Mouse (Mus musculus): ENCODE data around the gene Ppp3ca. TPM values are rescaled to one million over a fixed set of nuclear protein-coding genes. Genes with fewer than 3 reads are reported as not detected.

Ppp3ca gene
- polyA plus RNA-seq, 1 experiment from 2014 or later = 82.4 TPM

- no peak for ATAC-seq
- no peaks in the 10 kb centered on the region for H3K27me3 ChIP-seq
- H3K9me3 ChIP-seq (replicated peaks) = no peaks in the 10 kb centered on the region
- no peak overlapping the region for H3K27ac ChIP-seq
- H3K4me1 ChIP-seq = no peaks in the 10 kb centered on the region
- no peak overlapping the region for H3K4me3 ChIP-seq
- 87% methylated on average over 11 of the region's 11 CpGs for WGBS
- H3K36me3 ChIP-seq (ENCODE audit: poor library complexity, severe bottlenecking) = no peaks in the 10 kb centered on the region
- no peak overlapping the region for H3K9ac ChIP-seq
- H3K4me2 ChIP-seq = no peak overlapping the region
These were observed 192.3 kb downstream of the Ppp3ca start for GRCm38 (mm10) chr3:136862051-136862837.

DNA sequence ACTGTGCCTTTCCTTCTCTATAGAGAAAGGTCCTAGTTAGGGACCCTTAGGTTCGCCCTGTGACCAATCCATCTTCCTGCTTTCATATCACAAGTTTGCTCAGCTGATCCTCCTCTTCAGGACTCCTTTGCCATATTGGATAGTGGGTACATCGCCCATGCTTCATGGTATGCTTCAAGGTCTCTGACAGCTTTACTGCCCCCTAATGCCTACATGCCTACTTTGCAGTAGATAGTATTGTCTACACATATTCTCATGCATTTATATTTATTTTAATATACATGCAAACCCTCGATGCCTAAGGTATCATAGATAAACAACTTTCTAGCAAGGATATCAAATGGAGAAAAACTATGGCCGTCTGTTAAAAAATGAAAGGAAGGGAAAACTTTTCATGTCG lies 193.2 kb downstream of the Ppp3ca start:
- ATAC-seq = no peak
- Histone ChIP-seq H3K4me2 (no peak overlapping the region), H3K27me3 (no peaks in the 10 kb centered on the region), H3K4me3 (no peak overlapping the region), H3K9ac (no peak overlapping the region), H3K9me3 (replicated peaks) (no peaks in the 10 kb centered on the region), H3K27ac (no peak overlapping the region), H3K4me1 (no peaks in the 10 kb centered on the region), H3K36me3 (ENCODE audit: poor library complexity, severe bottlenecking) (no peaks in the 10 kb centered on the region)
- WGBS = 92% methylated on average over 5 of the region's 5 CpGs

DNA sequence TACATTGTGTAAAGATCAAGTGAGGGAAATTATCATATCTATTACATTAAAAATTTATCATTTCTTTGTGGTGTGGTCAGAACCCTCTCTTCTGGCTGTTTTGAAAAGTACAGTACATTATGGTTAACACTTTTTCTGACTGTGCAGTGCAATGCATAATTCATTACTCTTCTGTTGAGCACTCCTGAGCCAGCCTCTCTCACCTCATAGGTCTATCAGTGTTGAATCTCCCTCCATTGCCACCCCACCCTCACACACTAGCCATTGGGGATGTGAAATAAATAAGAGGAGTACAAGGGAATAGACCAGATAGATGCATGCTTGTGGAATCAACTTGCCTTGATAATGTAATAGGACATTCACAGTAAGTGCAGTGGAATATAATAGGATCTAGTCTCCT lies 194.4 kb downstream of the Ppp3ca start:
- no peak overlapping the region for H3K4me2 ChIP-seq
- ATAC-seq = peak; percentile 36; the same call in 1 of the 2 replicates
- H3K4me1 ChIP-seq = no peaks in the 10 kb centered on the region
- no peak overlapping the region for H3K27ac ChIP-seq
- H3K36me3 ChIP-seq (ENCODE audit: poor library complexity, severe bottlenecking) = no peaks in the 10 kb centered on the region
- no peak overlapping the region for H3K9ac ChIP-seq
- no peak overlapping the region for H3K4me3 ChIP-seq
- no peaks in the 10 kb centered on the region for H3K27me3 ChIP-seq
- H3K9me3 ChIP-seq (replicated peaks) = no peaks in the 10 kb centered on the region

DNA sequence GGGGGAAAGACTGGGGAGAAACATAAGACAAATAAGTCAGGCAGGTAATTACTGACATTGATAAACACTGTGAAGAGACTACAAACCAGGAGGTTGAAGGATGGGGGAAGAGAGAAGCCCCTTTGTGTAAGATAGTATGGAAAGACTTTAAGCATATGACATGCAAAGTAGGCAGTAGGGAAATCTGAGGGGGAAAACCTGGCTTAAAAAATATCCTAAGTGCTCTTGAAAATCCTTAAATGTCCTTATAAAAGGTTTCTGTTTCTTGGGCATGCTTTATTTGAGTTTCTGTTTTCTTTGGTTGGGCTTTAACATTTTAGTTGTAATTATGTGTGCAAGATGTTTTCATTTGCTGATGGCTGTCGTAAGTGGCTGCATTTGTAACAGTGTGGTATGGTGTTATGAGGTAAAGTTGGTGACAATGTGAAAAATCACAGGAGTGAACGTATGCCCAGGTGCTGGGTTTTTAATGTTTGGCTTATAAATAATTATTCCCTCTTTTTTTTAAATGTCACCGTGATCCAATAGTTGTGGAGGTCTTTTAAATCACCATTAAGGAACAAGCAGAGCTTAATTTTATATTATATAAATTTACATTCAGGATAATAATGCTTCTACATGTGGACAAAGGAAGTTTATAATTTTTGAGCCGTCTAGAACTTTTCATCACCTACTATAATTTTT lies 195.4 kb downstream of the Ppp3ca start:
- Histone ChIP-seq H3K9ac (no peak overlapping the region), H3K4me3 (no peak overlapping the region), H3K9me3 (replicated peaks) (no peaks in the 10 kb centered on the region), H3K4me1 (no peaks in the 10 kb centered on the region), H3K27me3 (no peaks in the 10 kb centered on the region), H3K27ac (no peak overlapping the region), H3K4me2 (no peak overlapping the region), H3K36me3 (ENCODE audit: poor library complexity, severe bottlenecking) (no peaks in the 10 kb centered on the region)
- ATAC-seq = no peak
- 90% methylated on average over 4 of the region's 4 CpGs for WGBS

GRCm38 (mm10) chr3:136866095-136866494 lies 196.2 kb downstream of the Ppp3ca start:
- Histone ChIP-seq H3K9ac (no peak overlapping the region), H3K27ac (no peak overlapping the region), H3K4me1 (peaks cover 4% of the 10 kb centered on the region), H3K9me3 (replicated peaks) (no peaks in the 10 kb centered on the region), H3K36me3 (ENCODE audit: poor library complexity, severe bottlenecking) (no peaks in the 10 kb centered on the region), H3K4me3 (no peak overlapping the region), H3K4me2 (no peak overlapping the region), H3K27me3 (no peaks in the 10 kb centered on the region)
- over 99% methylated on average over 3 of the region's 3 CpGs for WGBS
- no peak for ATAC-seq

DNA sequence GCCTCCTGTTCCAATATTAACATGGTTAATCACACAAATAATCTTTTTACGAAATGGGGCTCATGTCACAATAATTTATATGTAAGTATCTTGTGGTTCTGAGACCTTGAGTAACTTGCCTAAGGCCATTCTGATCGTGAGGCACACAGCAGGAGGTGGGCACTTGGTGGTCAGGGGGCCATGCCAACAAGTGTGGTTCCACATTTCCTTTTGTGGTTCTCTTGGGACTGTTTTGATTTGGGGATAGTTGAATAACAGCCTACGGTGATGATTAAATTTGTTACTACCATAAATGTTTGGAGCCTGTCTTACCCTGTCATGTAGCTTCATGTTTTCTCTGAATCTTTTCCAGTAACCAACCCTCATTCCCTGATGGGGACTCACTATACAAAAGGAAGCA lies 196.6 kb downstream of the Ppp3ca start:
- no peaks in the 10 kb centered on the region for H3K27me3 ChIP-seq
- no peak for ATAC-seq
- H3K27ac ChIP-seq = no peak overlapping the region
- H3K4me3 ChIP-seq = no peak overlapping the region
- H3K4me1 ChIP-seq = peaks cover 8% of the 10 kb centered on the region
- H3K36me3 ChIP-seq (ENCODE audit: poor library complexity, severe bottlenecking) = no peaks in the 10 kb centered on the region
- H3K9me3 ChIP-seq (replicated peaks) = no peaks in the 10 kb centered on the region
- no peak overlapping the region for H3K4me2 ChIP-seq
- 87% methylated on average over 3 of the region's 3 CpGs for WGBS
- no peak overlapping the region for H3K9ac ChIP-seq

- H3K4me1 ChIP-seq = peaks cover 16% of the 10 kb centered on the region
- no peaks in the 10 kb centered on the region for H3K9me3 ChIP-seq (replicated peaks)
- H3K9ac ChIP-seq = no peak overlapping the region
- WGBS = 96% methylated on average over 2 of the region's 2 CpGs
- H3K36me3 ChIP-seq (ENCODE audit: poor library complexity, severe bottlenecking) = no peaks in the 10 kb centered on the region
- ATAC-seq = no peak
- no peak overlapping the region for H3K4me3 ChIP-seq
- no peaks in the 10 kb centered on the region for H3K27me3 ChIP-seq
- H3K27ac ChIP-seq = no peak overlapping the region
- no peak overlapping the region for H3K4me2 ChIP-seq
These were observed 197.4 kb downstream of the Ppp3ca start for GRCm38 (mm10) chr3:136867366-136867765.

DNA sequence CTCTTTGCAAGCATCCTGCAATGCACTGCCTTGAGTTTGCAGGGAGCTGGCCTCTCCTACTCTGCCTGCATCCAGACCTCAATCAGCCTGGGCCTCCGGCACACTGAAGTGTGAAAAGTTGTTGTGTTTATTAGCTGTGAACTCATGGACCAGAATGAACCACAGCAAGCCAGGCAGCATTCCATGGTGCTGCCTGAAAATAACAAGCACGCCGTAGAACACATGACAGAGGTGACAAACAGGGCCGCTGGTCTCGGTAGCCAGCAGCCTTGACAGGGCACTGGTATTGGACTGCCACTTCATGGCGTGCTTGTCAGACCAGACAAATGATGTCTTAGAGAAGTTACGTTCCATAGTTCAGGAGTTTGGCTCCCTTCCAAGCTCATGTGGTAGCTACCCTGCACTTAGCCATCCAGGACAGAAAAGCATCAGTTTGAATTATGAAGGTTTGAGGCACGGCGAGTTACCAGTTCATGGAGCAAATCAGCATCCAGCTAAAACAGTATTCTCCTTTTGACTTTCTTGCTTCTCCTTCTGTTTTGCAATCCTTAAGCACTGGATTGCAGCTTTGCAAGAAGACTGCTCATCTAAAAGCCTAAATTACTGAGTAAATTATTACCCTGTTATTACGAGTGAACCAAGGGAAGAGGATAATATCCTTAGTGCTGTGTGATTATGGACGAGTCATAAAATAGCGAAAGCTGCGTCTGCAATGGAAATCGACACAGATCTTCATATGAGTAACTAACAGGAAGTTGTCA lies 202.0 kb downstream of the Ppp3ca start:
- Histone ChIP-seq H3K9ac (0 out of 2 replicates have a peak overlapping the region, but pooled peaks have one; percentile 26), H3K4me3 (no peak overlapping the region), H3K36me3 (ENCODE audit: poor library complexity, severe bottlenecking) (no peaks in the 10 kb centered on the region), H3K9me3 (replicated peaks) (no peaks in the 10 kb centered on the region), H3K4me1 (peaks cover 37% of the 10 kb centered on the region), H3K4me2 (no peak overlapping the region), H3K27me3 (no peaks in the 10 kb centered on the region), H3K27ac (peak overlapping the region; percentile 44)
- 60% methylated on average over 14 of the region's 14 CpGs for WGBS
- peak; percentile 75 for ATAC-seq

GRCm38 (mm10) chr3:136872533-136873095 lies 202.7 kb downstream of the Ppp3ca start:
- Histone ChIP-seq H3K4me3 (no peak overlapping the region), H3K27me3 (no peaks in the 10 kb centered on the region), H3K27ac (no peak overlapping the region), H3K9ac (no peak overlapping the region), H3K9me3 (replicated peaks) (no peaks in the 10 kb centered on the region), H3K36me3 (ENCODE audit: poor library complexity, severe bottlenecking) (no peaks in the 10 kb centered on the region), H3K4me1 (peaks cover 37% of the 10 kb centered on the region), H3K4me2 (no peak overlapping the region)
- 57% methylated on average over 8 of the region's 8 CpGs for WGBS
- no peak for ATAC-seq

GRCm38 (mm10) chr3:136873809-136874449 lies 204.0 kb downstream of the Ppp3ca start:
- Histone ChIP-seq H3K36me3 (ENCODE audit: poor library complexity, severe bottlenecking) (no peaks in the 10 kb centered on the region), H3K4me1 (peaks cover 37% of the 10 kb centered on the region), H3K4me3 (no peak overlapping the region), H3K9me3 (replicated peaks) (no peaks in the 10 kb centered on the region), H3K4me2 (no peak overlapping the region), H3K27ac (no peak overlapping the region), H3K27me3 (no peaks in the 10 kb centered on the region), H3K9ac (no peak overlapping the region)
- WGBS = 67% methylated on average over 7 of the region's 7 CpGs
- peak; percentile 52; the same call in 1 of the 2 replicates for ATAC-seq

DNA sequence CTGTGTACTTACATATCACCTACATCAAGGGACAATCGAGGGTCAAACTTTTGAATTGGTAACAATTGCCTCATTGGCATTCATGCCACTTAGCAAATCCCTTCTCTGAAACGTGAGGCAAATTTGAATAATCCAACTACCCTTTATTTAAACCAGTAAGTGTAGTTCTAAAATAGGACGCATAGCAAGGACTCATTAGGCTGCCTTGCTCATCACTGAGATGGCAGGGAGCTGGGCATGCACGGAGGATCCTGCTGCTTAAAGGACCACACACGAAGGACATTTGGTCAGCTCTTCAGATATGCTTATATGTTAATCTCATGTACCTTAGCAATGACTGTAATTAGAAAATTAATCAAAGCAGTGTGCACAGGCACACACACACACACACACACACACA lies 204.6 kb downstream of the Ppp3ca start:
- Histone ChIP-seq H3K4me3 (no peak overlapping the region), H3K4me1 (peaks cover 37% of the 10 kb centered on the region), H3K27ac (no peak overlapping the region), H3K9me3 (replicated peaks) (no peaks in the 10 kb centered on the region), H3K36me3 (ENCODE audit: poor library complexity, severe bottlenecking) (no peaks in the 10 kb centered on the region), H3K4me2 (no peak overlapping the region), H3K27me3 (no peaks in the 10 kb centered on the region), H3K9ac (no peak overlapping the region)
- ATAC-seq = peak; percentile 46; the same call in 1 of the 2 replicates
- WGBS = 14% methylated on average over 5 of the region's 5 CpGs

All from forebrain, embryonic 13.5 days (tissue).